Mouse (Mus musculus) lung, postnatal 0 days (tissue): Measurements from ENCODE around the gene Specc1.

Source experiments
- CTCF ChIP-seq: IDR thresholded peaks from 2 replicates; pipeline ENCODE4 v1.5.1; 2016; ENCODE audit warnings: antibody characterized with exemption, mild to moderate bottlenecking
- EP300 ChIP-seq: IDR thresholded peaks from 2 replicates; pipeline ENCODE4 v1.6.1; 2016; ENCODE audit warnings: antibody characterized with exemption, mild to moderate bottlenecking, control low read depth

DNA sequence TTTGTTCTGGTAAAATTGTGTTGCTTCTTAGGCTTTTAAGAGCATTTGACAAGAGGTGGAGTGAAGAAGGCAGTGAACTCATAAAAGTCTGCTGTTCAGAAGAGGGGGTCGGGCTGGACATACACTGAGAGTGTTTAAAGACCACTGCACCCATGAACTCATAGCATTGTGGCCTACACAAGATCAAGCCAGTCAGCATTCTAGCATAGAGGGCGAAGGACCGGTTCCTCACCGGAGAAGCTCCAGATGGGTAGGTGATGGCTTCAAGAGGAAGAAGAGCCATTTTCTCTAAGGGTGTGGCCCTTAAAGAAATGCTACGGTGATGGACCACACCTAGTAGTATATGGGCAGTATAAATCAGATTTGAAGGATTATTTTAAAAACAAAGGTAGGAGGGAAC is 119.0 kb downstream of the Specc1 start:
- TF ChIP-seq CTCF (no peak), EP300 (no peak)
